Mouse (Mus musculus) heart, postnatal 0 days (tissue): ENCODE data around the gene Tesk2. TPM values are rescaled to one million over a fixed set of nuclear protein-coding genes. Genes with fewer than 3 reads are reported as not detected.

Source experiments
- ATAC-seq: fragments of 200-750 bp; cut with Nextera tagmentation; 2 replicates; pipeline ENCODE4 v1.8.0; 2017; ENCODE audit warnings: low read depth, moderate number of reproducible peaks, moderate library complexity; ENCODE audit not compliant: insufficient read depth
- DNase-seq: peaks from one replicate; pipeline ENCODE4 v3.0.0-alpha.2; 2016; ENCODE audit warnings: low spot score
- H3K27ac ChIP-seq: fragments of 300-500 bp; sonication (generic); 2 replicates; pipeline ENCODE4 v1.5.1; 2014; ENCODE audit warnings: low read depth, mild to moderate bottlenecking
- H3K27me3 ChIP-seq: fragments of 300-500 bp; sonication (generic); 2 replicates; pipeline ENCODE4 v1.6.1; 2014; ENCODE audit warnings: low read length, mixed read lengths; ENCODE audit not compliant: control insufficient read depth, insufficient read depth
- H3K36me3 ChIP-seq: fragments of 300-500 bp; sonication (generic); replicated peaks from 2 replicates; pipeline ENCODE4 v1.6.1; 2014; ENCODE audit warnings: low read length, mixed read lengths; ENCODE audit not compliant: control insufficient read depth, insufficient read depth
- H3K4me1 ChIP-seq: fragments of 300-500 bp; sonication (generic); 2 replicates; pipeline ENCODE4 v1.6.1; 2014; ENCODE audit warnings: antibody characterized with exemption; ENCODE audit not compliant: control insufficient read depth, insufficient read depth
- H3K4me2 ChIP-seq: fragments of 300-500 bp; sonication (generic); 2 replicates; pipeline ENCODE4 v1.6.1; 2014; ENCODE audit warnings: low read depth, mild to moderate bottlenecking, low read length, moderate library complexity
- H3K4me3 ChIP-seq: fragments of 300-500 bp; sonication (generic); 2 replicates; pipeline ENCODE4 v1.5.1; 2014; ENCODE audit warnings: low read depth, low read length
- H3K9ac ChIP-seq: fragments of 300-500 bp; sonication (generic); replicated peaks from 2 replicates; pipeline ENCODE4 v1.6.1; 2014; ENCODE audit warnings: low read depth, low read length, mixed read lengths
- H3K9me3 ChIP-seq: fragments of 300-500 bp; sonication (generic); replicated peaks from 2 replicates; pipeline ENCODE4 v1.6.1; 2016; ENCODE audit warnings: low read length; ENCODE audit not compliant: control insufficient read depth
- CTCF ChIP-seq: IDR thresholded peaks from 2 replicates; pipeline ENCODE4 v1.5.1; 2016; ENCODE audit warnings: antibody characterized with exemption, control low read depth, low read depth
- EP300 ChIP-seq: IDR thresholded peaks from 2 replicates; pipeline ENCODE4 v1.6.1; 2016; ENCODE audit warnings: antibody characterized with exemption, low read depth
- WGBS: fragments of 180-500 bp; shearing (Covaris S2); extraction: QIAGEN DNeasy Blood & Tissue Kit; methylation state at CpG from one replicate; pipeline ENCODE4 v1.1.7; 2014; 5-methylcytosine and 5-hydroxymethylcytosine counted together
- polyA plus RNA-seq: library from polyadenylated mRNA; unstranded; fragments of >200 nt; fragmentation: Nextera tagmentation; extraction: Ambion mirVana; gene quantifications from 2 replicates; pipeline ENCODE4 v1.2.1, GENCODE M21; 2015
- total RNA-seq: library from RNA; depleted of rRNA; stranded (reverse); fragments of >200 nt; gene quantifications from 2 replicates; pipeline ENCODE4 v1.2.3, GENCODE M21; 2014; ENCODE audit warnings: low replicate concordance

Gene Tesk2
- total and polyA plus RNA-seq, 2 experiments from 2014 or later = 1.3 to 2.3 TPM

- WGBS = 79% methylated on average over 2 of the region's 2 CpGs
- Histone ChIP-seq H3K27me3 (no peaks in the 10 kb centered on the region), H3K4me3 (no peak overlapping the region), H3K36me3 (peaks cover 3% of the 10 kb centered on the region; the same call in 1 of the 2 replicates), H3K4me1 (0 out of 2 replicates have a peak, but pooled peaks cover 6% of the 10 kb centered on the region), H3K4me2 (no peak overlapping the region), H3K9ac (no peak overlapping the region), H3K27ac (no peak overlapping the region), H3K9me3 (no peaks in the 10 kb centered on the region)
- TF ChIP-seq EP300 = no peak
- TF ChIP-seq CTCF = no peak
- no peak for DNase-seq
- no peak for ATAC-seq
These were observed 10.6 kb upstream of the Tesk2 start for GRCm38 (mm10) chr4:116710154-116710553.

- DNase-seq = no peak
- Histone ChIP-seq H3K27ac (no peak overlapping the region), H3K9me3 (no peaks in the 10 kb centered on the region), H3K4me3 (no peak overlapping the region), H3K4me1 (0 out of 2 replicates have a peak, but pooled peaks cover 2% of the 10 kb centered on the region), H3K9ac (no peak overlapping the region), H3K36me3 (peaks cover 7% of the 10 kb centered on the region; the same call in 1 of the 2 replicates), H3K27me3 (no peaks in the 10 kb centered on the region), H3K4me2 (no peak overlapping the region)
- 58% methylated on average over 1 of the region's 1 CpGs for WGBS
- no peak for TF ChIP-seq EP300
- TF ChIP-seq CTCF = no peak
- no peak for ATAC-seq
These were observed 8.2 kb upstream of the Tesk2 start for GRCm38 (mm10) chr4:116712536-116712935.

DNA sequence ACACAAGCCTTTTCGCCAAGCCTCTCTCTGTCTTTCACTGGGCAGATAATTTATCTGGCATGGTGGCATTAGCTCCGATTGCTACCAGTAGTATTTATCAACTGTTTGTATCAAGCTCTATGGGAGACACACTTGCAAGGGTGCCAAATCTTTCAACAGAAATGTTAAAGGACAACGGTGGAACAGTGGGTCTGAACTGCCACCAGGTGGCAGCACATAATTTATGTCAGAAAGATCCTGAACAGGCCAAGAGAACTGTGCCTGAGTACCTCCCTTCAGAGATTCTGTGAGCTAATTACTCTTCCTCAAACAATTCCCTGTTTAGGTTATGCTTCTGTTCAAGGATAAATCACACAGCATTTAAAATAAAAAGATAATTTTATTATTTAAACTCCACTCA lies 1.4 kb upstream of the Tesk2 start:
- Histone ChIP-seq H3K4me3 (no peak overlapping the region), H3K27me3 (no peaks in the 10 kb centered on the region), H3K9ac (no peak overlapping the region), H3K9me3 (no peaks in the 10 kb centered on the region), H3K27ac (no peak overlapping the region), H3K36me3 (0 out of 2 replicates have a peak, but pooled peaks cover 7% of the 10 kb centered on the region), H3K4me1 (0 out of 2 replicates have a peak, but pooled peaks cover 14% of the 10 kb centered on the region), H3K4me2 (no peak overlapping the region)
- no peak for TF ChIP-seq EP300
- peak; percentile 76 for TF ChIP-seq CTCF
- WGBS = 15% methylated on average over 3 of the region's 3 CpGs
- DNase-seq = peak; percentile 88
- no peak for ATAC-seq

GRCm38 (mm10) chr4:116721098-116721628 lies 415 bp downstream of the Tesk2 start:
- WGBS = 1% methylated on average over 29 of the region's 29 CpGs
- Histone ChIP-seq H3K36me3 (no peaks in the 10 kb centered on the region), H3K4me1 (0 out of 2 replicates have a peak, but pooled peaks cover 14% of the 10 kb centered on the region), H3K4me2 (peak overlapping the region; percentile 83), H3K4me3 (peak overlapping the region; percentile 78), H3K27me3 (no peaks in the 10 kb centered on the region), H3K9me3 (no peaks in the 10 kb centered on the region), H3K9ac (peak overlapping the region; percentile 72), H3K27ac (peak overlapping the region; percentile 83)
- DNase-seq (no peak), ATAC-seq (no peak)
- TF ChIP-seq CTCF (no peak), EP300 (no peak)

DNA sequence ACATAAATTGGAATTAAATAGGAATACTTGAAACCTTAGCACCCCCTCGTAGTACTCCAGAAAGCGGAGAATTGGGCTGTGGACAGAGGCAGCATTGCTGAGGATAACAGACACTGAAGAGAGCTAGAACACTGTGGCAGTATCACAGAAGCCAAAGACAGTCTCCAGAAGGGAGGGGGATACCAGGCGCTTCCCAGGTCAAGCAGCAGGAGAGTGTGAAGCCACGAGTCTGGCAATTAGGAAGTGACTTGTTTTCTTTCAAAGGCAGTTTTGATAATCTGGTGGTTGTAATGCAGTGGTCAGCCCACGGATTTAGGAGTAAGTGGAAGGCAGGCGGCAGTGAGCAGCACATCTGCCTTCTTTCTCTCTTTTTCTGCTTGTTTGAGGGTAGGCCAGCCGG lies 1.5 kb downstream of the Tesk2 start:
- Histone ChIP-seq H3K36me3 (no peaks in the 10 kb centered on the region), H3K27me3 (no peaks in the 10 kb centered on the region), H3K27ac (no peak overlapping the region), H3K4me3 (no peak overlapping the region), H3K9me3 (no peaks in the 10 kb centered on the region), H3K4me1 (0 out of 2 replicates have a peak, but pooled peaks cover 14% of the 10 kb centered on the region), H3K4me2 (peak overlapping the region; percentile 83; the same call in 1 of the 2 replicates), H3K9ac (no peak overlapping the region)
- no peak for DNase-seq
- ATAC-seq = no peak
- WGBS = 40% methylated on average over 7 of the region's 7 CpGs
- TF ChIP-seq EP300 (no peak), CTCF (no peak)

DNA sequence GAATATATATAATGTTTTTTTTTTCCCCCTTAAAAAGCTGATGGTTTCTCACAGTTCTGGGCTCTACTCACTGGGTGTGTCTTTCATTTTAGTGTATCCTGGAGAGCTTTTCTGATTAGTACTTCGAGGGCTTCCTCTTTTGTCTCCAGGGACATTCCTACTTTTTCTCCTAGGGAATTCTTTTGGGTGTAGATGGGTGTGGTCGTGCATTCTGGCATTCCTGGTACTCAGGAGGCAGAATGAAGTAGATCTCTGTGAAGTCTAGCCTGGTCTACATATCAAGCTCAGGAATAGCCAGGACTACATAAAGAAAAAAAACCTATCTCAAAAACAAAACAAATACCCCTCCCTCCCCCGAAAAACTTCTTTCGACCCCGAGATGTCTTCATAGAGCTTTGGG lies 4.7 kb downstream of the Tesk2 start:
- Histone ChIP-seq H3K27ac (no peak overlapping the region), H3K4me3 (no peak overlapping the region), H3K4me1 (0 out of 2 replicates have a peak, but pooled peaks cover 11% of the 10 kb centered on the region), H3K27me3 (no peaks in the 10 kb centered on the region), H3K4me2 (no peak overlapping the region), H3K9me3 (no peaks in the 10 kb centered on the region), H3K9ac (no peak overlapping the region), H3K36me3 (no peaks in the 10 kb centered on the region)
- ATAC-seq = no peak
- DNase-seq = no peak
- TF ChIP-seq CTCF (no peak), EP300 (no peak)
- WGBS = 72% methylated on average over 5 of the region's 5 CpGs
